Mouse (Mus musculus) liver, embryonic 16.5 days (tissue): Measurements from ENCODE around the gene Wnt10a. TPM values are rescaled to one million over a fixed set of nuclear protein-coding genes. Genes with fewer than 3 reads are reported as not detected.

Source experiments
- ATAC-seq: fragments of 200-750 bp; cut with Nextera tagmentation; 2 replicates; pipeline ENCODE4 v1.8.0; 2017; ENCODE audit warnings: low read depth, mild to moderate bottlenecking, moderate number of reproducible peaks, moderate library complexity
- H3K27ac ChIP-seq: fragments of 300-500 bp; sonication (generic); 2 replicates; pipeline ENCODE4 v1.5.1; 2014; ENCODE audit warnings: mild to moderate bottlenecking, low read length
- H3K27me3 ChIP-seq: fragments of 300-500 bp; sonication (generic); 2 replicates; pipeline ENCODE4 v1.6.1; 2014; ENCODE audit warnings: low read depth, low read length, mixed read lengths; ENCODE audit not compliant: control insufficient read depth, insufficient read depth
- H3K36me3 ChIP-seq: fragments of 300-500 bp; sonication (generic); 2 replicates; pipeline ENCODE4 v1.6.1; 2014; ENCODE audit warnings: mild to moderate bottlenecking; ENCODE audit not compliant: control insufficient read depth, insufficient read depth
- H3K4me1 ChIP-seq: fragments of 300-500 bp; sonication (generic); 2 replicates; pipeline ENCODE4 v1.6.1; 2014; ENCODE audit warnings: low read depth, low read length, mixed read lengths; ENCODE audit not compliant: control insufficient read depth
- H3K4me2 ChIP-seq: fragments of 300-500 bp; sonication (generic); 2 replicates; pipeline ENCODE4 v1.6.1; 2014; ENCODE audit warnings: low read depth, low read length, mixed read lengths
- H3K4me3 ChIP-seq: fragments of 300-500 bp; sonication (generic); 2 replicates; pipeline ENCODE4 v1.5.1; 2014; ENCODE audit warnings: low read depth, mild to moderate bottlenecking, low read length
- H3K9ac ChIP-seq: fragments of 300-500 bp; sonication (generic); 2 replicates; pipeline ENCODE4 v1.6.1; 2014; ENCODE audit warnings: low read depth, low read length
- H3K9me3 ChIP-seq: fragments of 300-500 bp; sonication (generic); replicated peaks from 2 replicates; pipeline ENCODE4 v1.6.1; 2016; ENCODE audit warnings: low read length; ENCODE audit not compliant: control insufficient read depth
- WGBS: fragments of 180-500 bp; shearing (Covaris S2); extraction: QIAGEN DNeasy Blood & Tissue Kit; methylation state at CpG from one replicate; pipeline ENCODE4 v1.1.7; 2014; ENCODE audit not compliant: insufficient replicate concordance; 5-methylcytosine and 5-hydroxymethylcytosine counted together
- polyA plus RNA-seq: library from polyadenylated mRNA; unstranded; fragments of >200 nt; fragmentation: Nextera tagmentation; extraction: Ambion mirVana; gene quantifications from 2 replicates; pipeline ENCODE4 v1.2.1, GENCODE M21; 2015

The Wnt10a gene
- polyA plus RNA-seq, 1 experiment from 2014 or later: not detected

DNA sequence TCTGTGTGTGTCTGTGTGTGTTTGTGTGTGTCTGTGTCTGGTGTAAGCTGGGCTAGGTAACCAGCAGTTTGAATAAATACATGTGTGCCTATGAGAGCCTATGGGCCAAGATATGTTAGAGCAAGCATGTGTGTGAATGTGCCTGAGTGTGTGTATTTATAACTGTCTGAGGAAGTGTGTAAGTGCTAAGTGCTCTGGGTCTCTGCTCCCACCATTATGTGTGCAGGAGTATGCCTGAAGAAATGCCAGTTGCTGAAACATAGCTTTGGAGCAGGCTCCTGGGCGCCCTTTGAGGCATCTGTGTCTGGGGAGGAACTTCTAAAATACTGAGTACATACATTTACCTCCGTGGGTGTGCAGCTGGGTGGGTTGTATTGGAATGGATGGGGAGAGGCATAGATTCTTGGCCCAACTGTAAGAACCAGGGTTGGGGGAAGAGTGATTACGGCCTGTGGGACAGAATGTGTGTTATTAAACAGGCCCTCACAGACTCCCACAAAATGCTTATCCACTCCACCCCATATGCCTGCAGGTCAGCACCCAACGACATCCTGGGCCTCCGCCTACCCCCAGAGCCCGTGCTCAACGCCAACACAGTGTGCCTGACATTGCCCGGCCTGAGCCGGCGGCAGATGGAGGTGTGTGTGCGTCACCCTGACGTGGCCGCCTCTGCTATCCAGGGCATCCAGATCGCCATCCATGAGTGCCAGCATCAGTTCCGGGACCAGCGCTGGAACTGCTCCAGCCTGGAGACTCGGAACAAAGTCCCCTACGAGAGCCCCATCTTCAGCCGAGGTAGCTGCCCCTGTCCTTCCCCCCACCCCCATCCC lies 1.7 kb downstream of the Wnt10a start:
- Histone ChIP-seq H3K4me2 (no peak overlapping the region), H3K36me3 (no peaks in the 10 kb centered on the region), H3K4me3 (no peak overlapping the region), H3K27me3 (peaks cover 96% of the 10 kb centered on the region), H3K9me3 (no peaks in the 10 kb centered on the region), H3K9ac (no peak overlapping the region), H3K27ac (no peak overlapping the region), H3K4me1 (no peaks in the 10 kb centered on the region)
- ATAC-seq: no peak
- 8% methylated on average over 19 of the region's 19 CpGs for WGBS

DNA sequence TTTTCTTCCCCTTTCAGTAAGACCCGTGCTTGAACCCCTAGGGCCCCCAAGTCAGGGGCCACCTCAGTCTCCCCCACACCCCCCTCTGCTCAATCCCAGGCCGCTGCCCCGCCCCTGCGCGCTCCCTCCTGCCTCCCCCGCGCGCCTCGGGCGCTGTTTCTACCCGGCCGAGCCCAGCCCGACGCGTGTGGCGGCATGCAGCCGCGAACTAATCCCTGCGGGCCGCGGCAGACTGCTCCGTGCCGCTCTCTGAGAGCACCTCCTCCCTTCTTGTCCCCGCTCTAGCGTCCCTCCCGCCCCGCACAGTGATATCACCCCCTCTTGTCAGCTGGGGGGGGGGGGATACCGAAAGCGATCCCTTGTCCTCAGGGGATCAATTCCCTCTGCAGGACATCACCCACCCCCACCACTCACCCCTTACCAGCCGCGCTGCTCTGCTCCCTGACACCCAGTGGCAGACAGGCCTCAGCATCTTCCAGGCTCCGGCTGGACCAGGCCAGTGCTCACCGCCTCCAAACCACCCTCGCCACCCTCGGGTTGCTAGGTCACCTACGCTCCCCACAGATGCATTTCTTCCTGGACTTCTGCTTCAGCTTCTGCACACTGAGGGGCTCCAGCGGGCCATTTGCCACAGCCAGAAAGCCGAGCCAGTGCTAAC lies 3.3 kb downstream of the Wnt10a start:
- no peak overlapping the region for H3K9ac ChIP-seq
- WGBS: 2% methylated on average over 37 of the region's 38 CpGs
- no peaks in the 10 kb centered on the region for H3K4me1 ChIP-seq
- H3K4me2 ChIP-seq: no peak overlapping the region
- H3K36me3 ChIP-seq: no peaks in the 10 kb centered on the region
- no peak for ATAC-seq
- H3K27ac ChIP-seq: no peak overlapping the region
- H3K9me3 ChIP-seq: no peaks in the 10 kb centered on the region
- no peak overlapping the region for H3K4me3 ChIP-seq
- H3K27me3 ChIP-seq: peaks cover 96% of the 10 kb centered on the region

DNA sequence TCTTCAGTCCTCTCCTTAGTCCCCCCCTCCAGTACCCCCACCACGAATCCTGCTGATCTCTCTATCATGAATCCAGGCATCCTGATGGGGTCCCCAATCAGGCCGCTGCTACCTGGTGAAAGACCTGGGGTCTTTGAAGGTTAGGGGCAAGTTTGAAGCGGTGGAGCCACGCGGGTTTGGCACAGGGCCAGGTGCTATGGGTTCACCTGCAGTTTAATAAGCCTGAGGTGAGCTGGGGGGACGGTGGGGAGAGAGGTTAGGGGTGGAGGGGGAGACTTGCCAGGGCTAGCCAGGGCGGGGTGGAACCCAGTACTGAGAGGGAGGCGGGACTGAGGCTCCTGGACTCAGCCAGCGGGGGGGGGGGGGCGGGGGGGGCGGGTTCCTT lies 3.8 kb downstream of the Wnt10a start:
- Histone ChIP-seq H3K4me2 (no peak overlapping the region), H3K27me3 (peaks cover 96% of the 10 kb centered on the region), H3K36me3 (no peaks in the 10 kb centered on the region), H3K9me3 (no peaks in the 10 kb centered on the region), H3K27ac (no peak overlapping the region), H3K4me1 (no peaks in the 10 kb centered on the region), H3K4me3 (no peak overlapping the region), H3K9ac (no peak overlapping the region)
- no peak for ATAC-seq
- 3% methylated on average over 6 of the region's 11 CpGs for WGBS

GRCm38 (mm10) chr1:74797459-74797858 lies 6.1 kb downstream of the Wnt10a start:
- WGBS: 14% methylated on average over 5 of the region's 5 CpGs
- H3K36me3 ChIP-seq: no peaks in the 10 kb centered on the region
- H3K4me2 ChIP-seq: no peak overlapping the region
- H3K4me3 ChIP-seq: no peak overlapping the region
- no peak overlapping the region for H3K27ac ChIP-seq
- H3K27me3 ChIP-seq: peaks cover 93% of the 10 kb centered on the region
- no peaks in the 10 kb centered on the region for H3K9me3 ChIP-seq
- no peak for ATAC-seq
- H3K4me1 ChIP-seq: no peaks in the 10 kb centered on the region
- no peak overlapping the region for H3K9ac ChIP-seq

GRCm38 (mm10) chr1:74800424-74800888 lies 9.1 kb downstream of the Wnt10a start:
- H3K36me3 ChIP-seq: no peaks in the 10 kb centered on the region
- ATAC-seq: no peak
- H3K4me1 ChIP-seq: no peaks in the 10 kb centered on the region
- no peaks in the 10 kb centered on the region for H3K9me3 ChIP-seq
- H3K27ac ChIP-seq: no peak overlapping the region
- H3K4me2 ChIP-seq: no peak overlapping the region
- peaks cover 93% of the 10 kb centered on the region for H3K27me3 ChIP-seq
- H3K9ac ChIP-seq: no peak overlapping the region
- no peak overlapping the region for H3K4me3 ChIP-seq
- WGBS: under 1% methylated on average over 29 of the region's 29 CpGs

DNA sequence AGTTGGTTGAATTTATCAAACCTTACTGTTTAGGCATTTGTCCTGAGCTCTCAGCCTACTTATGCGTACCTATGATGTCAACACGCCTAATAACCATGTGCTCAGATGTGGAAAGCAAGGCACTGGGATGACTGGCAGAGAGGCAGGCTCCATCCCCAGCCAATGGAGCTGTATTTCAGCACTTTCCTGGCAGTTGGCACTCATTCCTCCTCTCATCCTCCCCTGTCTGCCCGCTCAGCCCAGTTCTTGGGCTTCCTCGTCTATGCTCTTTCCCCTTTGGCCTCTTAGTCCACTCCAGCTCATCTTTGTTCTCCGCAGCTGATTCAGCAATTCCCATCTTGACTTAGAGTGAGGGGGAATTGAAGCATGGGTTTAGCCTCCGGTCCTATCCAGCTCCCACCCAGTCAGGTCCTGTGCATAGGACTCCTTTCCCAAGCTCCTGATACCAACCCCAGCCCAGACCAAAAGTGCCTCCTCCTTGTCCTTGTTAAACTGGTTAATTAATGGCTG lies 10.4 kb downstream of the Wnt10a start:
- Histone ChIP-seq H3K27me3 (peaks cover 94% of the 10 kb centered on the region), H3K4me3 (no peak overlapping the region), H3K36me3 (no peaks in the 10 kb centered on the region), H3K27ac (no peak overlapping the region), H3K4me1 (no peaks in the 10 kb centered on the region), H3K9ac (no peak overlapping the region), H3K4me2 (no peak overlapping the region), H3K9me3 (no peaks in the 10 kb centered on the region)
- ATAC-seq: no peak
- WGBS: 28% methylated on average over 6 of the region's 6 CpGs

DNA sequence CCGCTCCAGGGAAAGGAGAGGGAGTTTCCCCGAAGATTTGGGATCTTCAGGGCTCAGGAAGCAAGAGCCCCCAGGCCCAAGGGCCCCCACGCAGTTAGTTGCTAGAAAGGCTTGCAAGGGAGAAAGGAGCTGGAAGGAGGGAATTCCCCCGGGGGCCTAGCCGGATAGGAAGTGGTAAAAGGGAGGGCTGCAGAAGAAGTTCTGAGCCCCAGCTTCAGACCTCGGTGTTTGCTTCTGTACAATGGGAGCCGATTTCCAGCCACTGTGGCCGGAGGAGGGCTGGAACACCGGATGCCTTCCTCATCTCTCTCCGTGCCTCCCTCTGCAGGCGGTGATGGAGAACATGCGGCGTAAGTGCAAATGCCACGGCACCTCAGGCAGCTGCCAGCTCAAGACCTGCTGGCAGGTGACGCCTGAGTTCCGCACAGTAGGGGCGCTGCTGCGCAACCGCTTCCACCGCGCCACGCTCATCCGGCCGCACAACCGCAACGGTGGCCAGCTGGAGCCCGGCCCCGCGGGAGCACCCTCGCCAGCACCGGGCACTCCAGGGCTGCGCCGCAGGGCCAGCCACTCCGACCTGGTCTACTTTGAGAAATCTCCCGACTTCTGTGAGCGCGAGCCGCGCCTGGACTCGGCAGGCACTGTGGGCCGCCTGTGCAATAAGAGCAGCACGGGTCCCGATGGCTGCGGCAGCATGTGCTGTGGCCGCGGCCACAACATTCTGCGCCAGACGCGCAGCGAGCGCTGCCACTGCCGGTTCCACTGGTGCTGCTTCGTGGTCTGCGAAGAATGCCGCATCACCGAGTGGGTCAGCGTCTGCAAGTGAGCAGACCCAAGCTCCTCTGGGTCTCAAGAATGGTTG lies 11.7 kb downstream of the Wnt10a start:
- H3K4me3 ChIP-seq: peak overlapping the region; percentile 32; the same call in 1 of the 2 replicates
- H3K27ac ChIP-seq: no peak overlapping the region
- no peak for ATAC-seq
- WGBS: under 1% methylated on average over 57 of the region's 57 CpGs
- H3K4me2 ChIP-seq: peak overlapping the region; percentile 56
- H3K4me1 ChIP-seq: peaks cover 3% of the 10 kb centered on the region; the same call in 1 of the 2 replicates
- no peaks in the 10 kb centered on the region for H3K36me3 ChIP-seq
- H3K27me3 ChIP-seq: peaks cover 97% of the 10 kb centered on the region
- no peak overlapping the region for H3K9ac ChIP-seq
- H3K9me3 ChIP-seq: no peaks in the 10 kb centered on the region

- no peak for ATAC-seq
- 5% methylated on average over 10 of the region's 10 CpGs for WGBS
- H3K9ac ChIP-seq: no peak overlapping the region
- H3K27me3 ChIP-seq: peaks cover 95% of the 10 kb centered on the region
- H3K9me3 ChIP-seq: no peaks in the 10 kb centered on the region
- no peak overlapping the region for H3K4me3 ChIP-seq
- H3K4me2 ChIP-seq: no peak overlapping the region
- H3K27ac ChIP-seq: no peak overlapping the region
- peaks cover 3% of the 10 kb centered on the region; the same call in 1 of the 2 replicates for H3K4me1 ChIP-seq
- H3K36me3 ChIP-seq: no peaks in the 10 kb centered on the region
These were observed 13.0 kb downstream of the Wnt10a start for GRCm38 (mm10) chr1:74804211-74804870.
